Mouse (Mus musculus): Measurements from ENCODE around the gene Tedc1.

- TF ChIP-seq POLR2A (IDR thresholded peaks at IDR 0.05; ENCODE audit: insufficient read depth, low read depth, low read length) (no peak), EP300 (IDR thresholded peaks at IDR 0.05; ENCODE audit: insufficient read depth, low read depth, low read length) (no peak), CTCF (IDR thresholded peaks at IDR 0.05) (no peak)
These were observed 29.4 kb downstream of the Tedc1 start, which contains the start of gene Tmem121 for GRCm38 (mm10) chr12:113185442-113186291.

Data from heart, adult 2 months (tissue).